8 mouse cellular contexts compared by ENCODE assay signal in the genomic region with DNA sequence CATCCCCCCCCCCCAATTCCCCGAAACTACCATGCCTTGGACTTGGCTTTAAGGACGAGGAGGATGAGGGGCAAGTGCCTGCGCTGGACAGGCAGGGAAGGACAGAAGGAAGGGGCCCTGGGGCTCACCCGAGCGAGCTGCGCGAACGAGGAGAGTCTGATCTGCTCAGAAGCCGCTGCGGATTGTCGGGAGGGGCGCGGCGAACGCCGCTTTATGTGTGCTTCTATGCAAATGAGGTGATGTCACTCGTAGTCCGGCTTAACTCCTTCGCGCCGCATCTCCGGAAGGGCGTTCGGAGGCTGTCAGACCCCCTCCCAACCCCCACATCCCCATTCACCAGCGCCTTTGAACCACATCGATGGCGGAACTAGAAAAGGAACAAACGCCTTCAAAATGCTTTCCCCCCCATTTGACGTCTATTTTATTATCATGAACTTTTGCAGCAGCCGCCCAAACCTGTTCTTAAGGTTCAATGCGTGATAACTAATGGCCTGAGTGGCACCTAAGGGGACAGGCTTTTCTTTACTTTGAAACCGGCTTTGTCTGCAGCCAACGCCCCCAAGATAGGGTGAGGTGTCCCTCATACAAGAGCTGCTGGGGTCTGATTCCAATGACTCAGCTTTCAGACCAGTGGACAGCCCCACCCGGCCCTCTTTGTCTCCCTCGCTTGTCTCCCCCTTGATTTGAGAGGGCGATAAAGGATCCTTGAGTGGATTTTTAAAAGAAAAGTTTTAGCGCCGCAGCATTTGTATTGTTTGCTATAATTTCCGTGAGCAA. TPM values are rescaled to one million over a fixed set of nuclear protein-coding genes. Genes with fewer than 3 reads are reported as not detected.
DNase-seq lines count a peak whose midpoint lies in the region; ATAC-seq and TF ChIP-seq lines count a peak whose summit lies in the region.

A gene (minus strand): TSS at position 338 of the 777 bp plus-strand sequence.

- H3K27ac ChIP-seq in ES-E14 (ENCODE audit: insufficient read depth, low read depth, low read length, poor library complexity, severe bottlenecking), result peak within 1 kb of the TSS; percentile 73; the same call in 1 of the 2 replicates
- H3K27ac ChIP-seq in lung, postnatal 0 days (ENCODE audit: low read length), result peak within 1 kb of the TSS; percentile 92

- H3K27me3 ChIP-seq in lung, postnatal 0 days (replicated peaks; ENCODE audit: insufficient read depth, low read length), result no peaks in the 10 kb centered on the region

- H3K4me2 ChIP-seq in lung, postnatal 0 days (replicated peaks; ENCODE audit: low read depth, low read length), result peak within 1 kb of the TSS; percentile 51

- H3K4me3 ChIP-seq in ES-E14 (ENCODE audit: insufficient read depth in 1 of 2, low read depth in 1 of 2, low read length in 2 of 2, poor library complexity in 1 of 2, severe bottlenecking in 1 of 2), result peak within 1 kb of the TSS; percentile 77 to 90
- peak within 1 kb of the TSS; percentile 66 for H3K4me3 ChIP-seq in lung, postnatal 0 days (ENCODE audit: low read depth, low read length)

- WGBS in lung, postnatal 0 days, result 11% methylated on average over 36 of the region's 39 CpGs

- peaks cover 4% of the 10 kb centered on the region; the same call in 1 of the 2 replicates for H3K36me3 ChIP-seq in ES-E14 (ENCODE audit: control insufficient read depth, insufficient read depth, low read length, poor library complexity, severe bottlenecking)
- no peaks in the 10 kb centered on the region for H3K36me3 ChIP-seq in lung, postnatal 0 days (ENCODE audit: insufficient read depth, low read length)

- peak; percentile 74 for ATAC-seq in frontal cortex, adult (ENCODE audit: low TSS enrichment)
- peak; percentile 72 for ATAC-seq in hematopoietic stem cell, adult 5-6 weeks (replicated peaks in 1 of 2; ENCODE audit: insufficient read depth in 1 of 2, low FRiP score in 2 of 2, low TSS enrichment in 1 of 2, low read depth in 1 of 2, poor library complexity in 2 of 2, severe bottlenecking in 2 of 2)
- ATAC-seq in lung, postnatal 0 days, result peak; percentile 86

- no peak for DNase-seq in ES-E14 (ENCODE audit: low read depth, low spot score)
- DNase-seq in cerebellum, adult 9-10 months, result peak; percentile 76
- peak; percentile 83 to 86 for DNase-seq in layer of hippocampus, postnatal 10 days (ENCODE audit: low spot score in 2 of 2)
- peak; percentile 89 for DNase-seq in lung, postnatal 0 days (ENCODE audit: low spot score)
- DNase-seq in ovary, postnatal 10 days (ENCODE audit: low spot score), result peak; percentile 65
- peak; percentile 79 to 81 for DNase-seq in thymus, postnatal 10 days (ENCODE audit: low spot score in 2 of 2)

- H3K9ac ChIP-seq in ES-E14 (ENCODE audit: insufficient read depth, low read depth, low read length, poor library complexity, severe bottlenecking), result peak within 1 kb of the TSS; percentile 75
- peak within 1 kb of the TSS; percentile 82 for H3K9ac ChIP-seq in lung, postnatal 0 days (replicated peaks; ENCODE audit: low read depth)

- no peaks in the 10 kb centered on the region for H3K9me3 ChIP-seq in ES-E14 (ENCODE audit: control insufficient read depth, insufficient read depth, low read depth, low read length)
- H3K9me3 ChIP-seq in lung, postnatal 0 days (ENCODE audit: low read length), result no peaks in the 10 kb centered on the region

- no peak for TF ChIP-seq CTCF in lung, postnatal 0 days (IDR thresholded peaks at IDR 0.05)

- peak; percentile 35; the same call in 1 of the 2 replicates for TF ChIP-seq EP300 in lung, postnatal 0 days (IDR thresholded peaks at IDR 0.05)

- peaks cover 0 to 2% of the 10 kb centered on the region in 2 experiments; a peak in 1 of 4 replicates for H3K4me1 ChIP-seq in ES-E14 (ENCODE audit: control insufficient read depth in 2 of 2, insufficient read depth in 2 of 2, low read length in 2 of 2, poor library complexity in 1 of 2)
- peaks cover 3% of the 10 kb centered on the region; the same call in 1 of the 2 replicates for H3K4me1 ChIP-seq in lung, postnatal 0 days (ENCODE audit: insufficient read depth, low read depth, low read length)

- in situ Hi-C loops in ES-E14 (cut with MboI; ENCODE audit: low sequenced_read_pairs in 2 of 2, unreplicated experiment in 2 of 2), result no loop called here

TF ChIP-seq in ES-E14, 5 proteins besides CTCF, POLR2A, EP300 and RAD21:
- TF ChIP-seq ZNF384 (IDR thresholded peaks at IDR 0.05; ENCODE audit: low read depth, low read length) (no peak), HCFC1 (IDR thresholded peaks at IDR 0.05; ENCODE audit: borderline replicate concordance, insufficient read depth, low read length) (no peak), CHD2 (IDR thresholded peaks at IDR 0.05; ENCODE audit: low read depth, low read length) (no peak), ZC3H11A (IDR thresholded peaks at IDR 0.05; ENCODE audit: borderline replicate concordance, low read depth, low read length) (no peak), MAFK (IDR thresholded peaks at IDR 0.05; ENCODE audit: insufficient read depth, low read depth, low read length) (peak; percentile 59; the same call in 1 of the 2 replicates)

RNA-seq across cellular contexts. Expression of the gene that starts here (rescaled TPM):
- 594 and 1,131 TPM in 2 replicates for total RNA-seq in ES-E14 (2012; rRNA removed)
- 644 and 1,558 TPM in 2 replicates for total RNA-seq in hematopoietic stem cell, adult 5-6 weeks (2017)
- 1,000 to 10,000 TPM; 2,084 to 2,121 TPM for total RNA-seq in layer of hippocampus, postnatal 10 days (2021)
- 7,609 and 7,998 TPM in 2 replicates for polyA plus RNA-seq in lung, postnatal 0 days (2015; fragmentation: Nextera tagmentation; extraction: Ambion mirVana)
